Mouse (Mus musculus) stomach, postnatal 0 days (tissue): ENCODE data around the gene Drg1.
"Not testable (repeated sequence)": the region's sequence is repeated elsewhere in the genome, so short reads cannot be mapped to it uniquely, and the experiment has no call there.

Source experiments
- CTCF ChIP-seq: IDR thresholded peaks from 2 replicates; pipeline ENCODE4 v1.5.1; 2016; ENCODE audit warnings: antibody characterized with exemption, low read depth, mild to moderate bottlenecking, moderate library complexity
- EP300 ChIP-seq: optimal IDR thresholded peaks from 2 replicates; pipeline ENCODE3; 2016; ENCODE audit warnings: antibody characterized with exemption

DNA sequence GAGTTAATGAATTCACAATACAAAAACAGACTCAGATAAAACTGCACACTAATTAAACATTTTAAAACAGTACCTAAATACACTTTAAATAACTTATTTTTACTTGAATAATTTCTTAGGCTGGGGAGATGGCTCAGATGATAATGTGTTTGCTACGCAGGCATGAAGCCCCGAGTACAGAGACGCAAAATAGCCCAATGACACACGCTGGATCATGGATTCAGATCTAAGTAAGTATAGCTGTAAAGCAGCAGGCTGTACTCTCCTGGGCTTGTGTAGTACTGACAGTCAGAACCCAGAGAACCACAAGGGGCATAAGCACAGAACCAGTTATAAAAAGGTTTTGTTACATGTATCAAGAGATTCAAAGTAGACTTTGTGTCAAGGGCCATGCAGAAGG, 99.1 kb downstream of the Drg1 start:
- not testable (repeated sequence) for TF ChIP-seq EP300, CTCF
